Mouse (Mus musculus) CH12.LX (cell line): ENCODE results near the gene Bicdl2. TPM values are rescaled to one million over a fixed set of nuclear protein-coding genes. Genes with fewer than 3 reads are reported as not detected.

Experiments
- DNase-seq: peaks from one replicate; pipeline ENCODE4 v3.0.0-alpha.2; 2013; ENCODE audit errors: extremely low read depth
- H3K27ac ChIP-seq: 2 replicates; pipeline ENCODE4 v1.5.1; 2012; ENCODE audit warnings: low read depth, mild to moderate bottlenecking, control low read depth, moderate library complexity; ENCODE audit not compliant: insufficient read depth
- H3K27me3 ChIP-seq: replicated peaks from 2 replicates; pipeline ENCODE3; 2012; ENCODE audit warnings: inconsistent platforms
- H3K36me3 ChIP-seq, 2 experiments: replicated peaks in 1 of 2; 2 replicates each; pipeline versions ENCODE3 to v1.6.1; 2012; ENCODE audit warnings: inconsistent platforms in 1 of 2, low read length in 1 of 2, mild to moderate bottlenecking in 1 of 2, mixed read lengths in 1 of 2, moderate library complexity in 1 of 2; ENCODE audit not compliant: control insufficient read depth in 1 of 2, insufficient read depth in 1 of 2
- H3K4me1 ChIP-seq, 2 experiments: 2 replicates each; pipeline ENCODE4 v1.6.1; 2012; ENCODE audit warnings: inconsistent platforms in 1 of 2, moderate library complexity in 1 of 2; ENCODE audit not compliant: insufficient read depth in 2 of 2, control insufficient read depth in 1 of 2
- H3K4me2 ChIP-seq: 2 replicates; pipeline ENCODE4 v1.6.1; 2012; ENCODE audit warnings: low read depth, mild to moderate bottlenecking, control low read depth; ENCODE audit not compliant: poor library complexity, insufficient read depth, severe bottlenecking
- H3K4me3 ChIP-seq, 3 experiments: fragments of 150-350 bp in 1 of 3; sonication (generic) in 1 of 3; replicated peaks in 1 of 3; 2 replicates each; pipeline versions ENCODE3 to v1.5.1; 2011 to 2012; ENCODE audit warnings: low read depth in 2 of 3, low read length in 2 of 3, mild to moderate bottlenecking in 2 of 3, moderate library complexity in 2 of 3, control low read depth in 1 of 3, improper control_type of control experiment in 1 of 3, inconsistent platforms in 1 of 3, mixed read lengths in 1 of 3; ENCODE audit not compliant: poor library complexity in 1 of 3
- H3K79me2 ChIP-seq: replicated peaks from 2 replicates; pipeline ENCODE4 v1.6.1; 2012; ENCODE audit warnings: mild to moderate bottlenecking, moderate library complexity; ENCODE audit not compliant: control insufficient read depth, poor library complexity, insufficient read depth, severe bottlenecking; ENCODE audit errors: extremely low read depth
- H3K9ac ChIP-seq: 2 replicates; pipeline ENCODE4 v1.6.1; 2012; ENCODE audit warnings: low read depth, mild to moderate bottlenecking, control low read depth, moderate library complexity; ENCODE audit not compliant: insufficient read depth
- H3K9me3 ChIP-seq: replicated peaks from 2 replicates; pipeline ENCODE3; 2012; ENCODE audit warnings: low read length, inconsistent platforms, mixed read lengths
- BHLHE40 ChIP-seq: IDR thresholded peaks from 2 replicates; pipeline ENCODE4 v1.6.1; 2011; ENCODE audit warnings: mild to moderate bottlenecking, low read depth, low read length, improper control_type of control experiment
- CHD2 ChIP-seq: IDR thresholded peaks from 2 replicates; pipeline ENCODE4 v1.6.1; 2011; ENCODE audit warnings: low read length, improper control_type of control experiment
- E2F4 ChIP-seq: IDR thresholded peaks from 2 replicates; pipeline ENCODE4 v1.6.1; 2011; ENCODE audit warnings: low read depth, low read length, improper control_type of control experiment; ENCODE audit not compliant: insufficient replicate concordance
- ELF1 ChIP-seq: IDR thresholded peaks from 2 replicates; pipeline ENCODE4 v1.6.1; 2014; ENCODE audit warnings: low read depth, mild to moderate bottlenecking, inconsistent platforms, low read length, improper control_type of control experiment
- ETS1 ChIP-seq: conservative IDR thresholded peaks from 2 replicates; pipeline ENCODE4 v1.6.1; 2012; ENCODE audit warnings: low read depth, mild to moderate bottlenecking, inconsistent platforms, low read length, improper control_type of control experiment, moderate library complexity
- GABPA ChIP-seq: IDR thresholded peaks from 2 replicates; pipeline ENCODE4 v1.6.1; 2012; ENCODE audit warnings: low read depth, low read length, improper control_type of control experiment, inconsistent platforms; ENCODE audit not compliant: insufficient replicate concordance
- HCFC1 ChIP-seq: IDR thresholded peaks from 2 replicates; pipeline ENCODE4 v1.6.1; 2012; ENCODE audit warnings: low read depth, mild to moderate bottlenecking, inconsistent platforms, low read length, improper control_type of control experiment
- IRF4 ChIP-seq: IDR thresholded peaks from 2 replicates; pipeline ENCODE4 v1.6.1; 2014; ENCODE audit warnings: low read depth, mild to moderate bottlenecking, inconsistent platforms, low read length, improper control_type of control experiment
- JUND ChIP-seq: conservative IDR thresholded peaks from 2 replicates; pipeline ENCODE4 v1.6.1; 2011; ENCODE audit warnings: low read depth, low read length, improper control_type of control experiment
- MAFK ChIP-seq: IDR thresholded peaks from 2 replicates; pipeline ENCODE4 v1.6.1; 2011; ENCODE audit warnings: low read length, improper control_type of control experiment; ENCODE audit not compliant: insufficient replicate concordance
- MAX ChIP-seq: IDR thresholded peaks from 2 replicates; pipeline ENCODE4 v1.6.1; 2011; ENCODE audit warnings: low read length, improper control_type of control experiment
- MEF2A ChIP-seq: IDR thresholded peaks from 2 replicates; pipeline ENCODE4 v1.6.1; 2014; ENCODE audit warnings: low read depth, mild to moderate bottlenecking, inconsistent platforms, low read length, improper control_type of control experiment, borderline replicate concordance
- MXI1 ChIP-seq: IDR thresholded peaks from 2 replicates; pipeline ENCODE4 v1.6.1; 2011; ENCODE audit warnings: mild to moderate bottlenecking, low read depth, low read length, improper control_type of control experiment
- MYC ChIP-seq: IDR thresholded peaks from 2 replicates; pipeline ENCODE4 v1.6.1; 2011; ENCODE audit warnings: low read depth, mild to moderate bottlenecking, improper control_type of control experiment, low read length
- NELFE ChIP-seq: IDR thresholded peaks from 2 replicates; pipeline ENCODE4 v1.6.1; 2011; ENCODE audit warnings: low read depth, low read length, improper control_type of control experiment
- PAX5 ChIP-seq: IDR thresholded peaks from 2 replicates; pipeline ENCODE4 v1.6.1; 2012; ENCODE audit warnings: low read length, inconsistent platforms, mixed read lengths
- POLR2AphosphoS2 ChIP-seq: IDR thresholded peaks from 2 replicates; pipeline ENCODE4 v1.6.1; 2011; ENCODE audit warnings: low read depth, low read length, improper control_type of control experiment
- RAD21 ChIP-seq: IDR thresholded peaks from 2 replicates; pipeline ENCODE4 v1.6.1; 2011; ENCODE audit warnings: low read depth, mild to moderate bottlenecking, low read length, improper control_type of control experiment, moderate library complexity
- SIN3A ChIP-seq: IDR thresholded peaks from 2 replicates; pipeline ENCODE4 v1.6.1; 2012; ENCODE audit warnings: low read length, improper control_type of control experiment, inconsistent platforms
- SMC3 ChIP-seq: IDR thresholded peaks from 2 replicates; pipeline ENCODE4 v1.6.1; 2011; ENCODE audit warnings: low read depth, low read length, improper control_type of control experiment
- TBP ChIP-seq: conservative IDR thresholded peaks from 2 replicates; pipeline ENCODE4 v1.6.1; 2011; ENCODE audit warnings: low read depth, low read length, improper control_type of control experiment
- TCF12 ChIP-seq: IDR thresholded peaks from 2 replicates; pipeline ENCODE4 v1.6.1; 2014; ENCODE audit warnings: low read depth, mild to moderate bottlenecking, inconsistent platforms, low read length, improper control_type of control experiment
- USF2 ChIP-seq: conservative IDR thresholded peaks from 2 replicates; pipeline ENCODE4 v1.6.1; 2011; ENCODE audit warnings: low read depth, low read length, improper control_type of control experiment
- ZKSCAN1 ChIP-seq: IDR thresholded peaks from 2 replicates; pipeline ENCODE4 v1.6.1; 2012; ENCODE audit warnings: low read depth, inconsistent platforms, low read length, improper control_type of control experiment, borderline replicate concordance
- ZMIZ1 ChIP-seq: IDR thresholded peaks from 2 replicates; pipeline ENCODE4 v1.6.1; 2012; ENCODE audit warnings: low read depth, mild to moderate bottlenecking, inconsistent platforms, low read length, improper control_type of control experiment
- dilution Hi-C: fragments of 300-500 bp; cut with MboI; formaldehyde crosslinking; loops from 2 replicates; pipeline ENCODE4 v1.14.3; 2020; ENCODE audit warnings: low sequenced_read_pairs; ENCODE audit not compliant: extremely low pct_unique_long_range_greater_than_20kb, extremely low pct_ligation_motif_present
- in situ Hi-C: fragments of 300-500 bp; cut with MboI; formaldehyde crosslinking; loops from 3 replicates; pipeline ENCODE4 v1.14.3; 2019; ENCODE audit warnings: low sequenced_read_pairs, low pct_ligation_motif_present, low pct_unique_long_range_greater_than_20kb, mixed read lengths
- polyA plus RNA-seq: library from polyadenylated mRNA; unstranded; fragments of >175 nt; gene quantifications from 2 replicates; pipeline ENCODE4 v1.2.1, GENCODE M21; 2012; ENCODE audit warnings: low read depth; ENCODE audit not compliant: insufficient read length
- total RNA-seq, 2 experiments: library from RNA; depleted of rRNA; stranded (reverse); fragments of 300-350 nt in 1 of 2; fragments of >200 nt in 1 of 2; gene quantifications; 2 replicates each; pipeline ENCODE4 v1.2.3; 2012 to 2014

Gene Bicdl2
- total and polyA plus RNA-seq, 3 experiments: not detected

DNA sequence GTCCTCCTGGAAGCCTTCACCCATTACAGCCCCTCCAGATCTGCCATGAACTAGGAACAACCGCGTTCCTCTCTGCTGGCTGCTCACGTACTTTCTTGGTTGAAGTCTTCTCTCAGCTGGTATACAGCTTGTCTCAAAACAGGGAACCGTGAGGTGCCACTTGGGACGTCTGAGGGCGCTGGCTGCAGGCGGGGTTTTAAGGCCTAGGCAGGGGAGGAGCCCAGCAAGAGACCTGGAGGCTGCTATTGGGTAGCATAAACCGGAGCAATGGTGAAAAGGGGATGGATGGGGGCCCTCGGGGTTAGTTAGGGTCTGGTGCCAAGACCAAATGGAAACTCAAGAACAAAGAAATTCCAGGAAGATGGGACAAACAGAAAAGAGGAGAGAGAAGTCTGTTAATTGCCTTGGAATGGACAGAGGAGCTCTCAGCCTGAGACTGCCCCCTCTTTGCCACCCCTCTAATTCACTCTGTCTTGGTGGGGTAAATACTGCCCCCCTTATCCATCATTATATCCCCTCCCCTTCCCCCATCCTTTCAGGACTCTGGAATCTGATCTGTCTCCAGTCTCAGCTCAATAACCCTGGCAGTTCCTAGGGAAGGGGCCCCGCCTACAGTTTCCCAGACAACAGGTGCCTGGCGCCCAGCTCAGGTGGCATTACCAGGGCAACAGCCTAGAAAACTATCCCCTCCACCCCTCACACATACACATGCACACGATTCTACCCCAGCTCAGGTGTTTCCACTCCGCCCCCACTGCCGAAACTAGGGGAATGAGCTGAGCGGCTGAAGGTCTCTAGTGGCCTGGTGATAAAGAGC is 23.8 kb downstream of the Bicdl2 start, which contains the start of gene Cldn9:
Gene Cldn9, minus strand, starts transcription at position 171 of the 817 bp plus-strand sequence.
- peaks cover 10 to 12% of the 10 kb centered on the region in 2 experiments; a peak in 3 of 4 replicates for H3K4me1 ChIP-seq
- H3K9ac ChIP-seq: no peak within 1 kb of the TSS
- TF ChIP-seq CHD2 (no peak), MXI1 (no peak), BHLHE40 (no peak), GABPA (no peak), USF2 (no peak), POLR2AphosphoS2 (no peak), HCFC1 (no peak), IRF4 (no peak), ELF1 (no peak), TCF12 (no peak), MEF2A (no peak), JUND (no peak), RAD21 (no peak), ZKSCAN1 (no peak), ZMIZ1 (no peak), MAX (no peak), MYC (no peak), SIN3A (no peak), TBP (no peak), ETS1 (no peak)
- no peaks in the 10 kb centered on the region for H3K9me3 ChIP-seq
- no peak within 1 kb of the TSS for H3K4me2 ChIP-seq
- no peak within 1 kb of the TSS for H3K4me3 ChIP-seq
- dilution Hi-C loops (no loop called here), in situ Hi-C loops (no loop called here)
- H3K79me2 ChIP-seq: no peaks in the 10 kb centered on the region
- DNase-seq: no peak
- H3K36me3 ChIP-seq: no peaks in the 10 kb centered on the region
- H3K27ac ChIP-seq: no peak within 1 kb of the TSS
- peaks cover 67% of the 10 kb centered on the region for H3K27me3 ChIP-seq

DNA sequence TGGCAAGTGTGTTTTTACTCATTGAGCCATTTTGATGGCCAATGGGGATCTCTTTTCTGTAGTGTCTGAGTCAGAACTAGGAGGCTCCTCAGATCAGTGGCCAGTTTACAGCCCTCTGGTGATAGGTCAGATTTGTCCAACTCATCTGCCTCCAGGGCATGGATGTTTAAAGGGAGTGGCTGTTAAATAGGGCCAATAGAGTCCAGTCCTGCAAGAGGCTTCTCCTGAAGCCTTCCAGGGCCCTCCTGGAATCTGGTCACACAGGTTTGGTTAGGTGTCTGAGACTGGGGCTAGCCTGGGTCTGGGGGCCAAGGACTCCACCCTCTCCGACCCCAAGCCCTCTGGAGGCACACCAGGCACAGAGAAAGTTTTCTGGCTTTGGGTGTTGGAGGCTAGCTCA is 34.2 kb downstream of the Bicdl2 start:
- in situ Hi-C loops: no loop called here
- no peak overlapping the region for H3K9ac ChIP-seq
- no peak overlapping the region for H3K4me2 ChIP-seq
- no peak overlapping the region for H3K4me3 ChIP-seq
- H3K79me2 ChIP-seq: no peaks in the 10 kb centered on the region
- TF ChIP-seq ELF1: no peak
- no peak for TF ChIP-seq BHLHE40
- no peak for TF ChIP-seq ZKSCAN1
- no peak for TF ChIP-seq MEF2A
- TF ChIP-seq E2F4: no peak
- TF ChIP-seq SMC3: no peak
- TF ChIP-seq JUND: no peak
- no peak for TF ChIP-seq PAX5
- no peak for TF ChIP-seq HCFC1
- no peak for TF ChIP-seq POLR2AphosphoS2
- no peak for TF ChIP-seq MAFK
- TF ChIP-seq SIN3A: no peak
- TF ChIP-seq GABPA: no peak
- no peak for TF ChIP-seq NELFE
- TF ChIP-seq IRF4: no peak
- no peak for TF ChIP-seq CHD2
- TF ChIP-seq, all 38 proteins: peak for 0
- H3K27me3 ChIP-seq: peaks cover 65% of the 10 kb centered on the region
- H3K4me1 ChIP-seq: peaks cover 2 to 4% of the 10 kb centered on the region in 2 experiments; a peak in 3 of 4 replicates
- no peak overlapping the region for H3K27ac ChIP-seq
- no peak for DNase-seq
- no peaks in the 10 kb centered on the region for H3K9me3 ChIP-seq
- no peaks in the 10 kb centered on the region for H3K36me3 ChIP-seq
- dilution Hi-C loops: no loop called here
